Mouse (Mus musculus) liver, embryonic 14.5 days (tissue): ENCODE data around the gene Ugt1a8.

Source experiments
- CTCF ChIP-seq: IDR thresholded peaks from 2 replicates; pipeline ENCODE4 v1.5.1; 2016; ENCODE audit warnings: antibody characterized with exemption, low read depth, control low read depth
- EP300 ChIP-seq: IDR thresholded peaks from 2 replicates; pipeline ENCODE4 v1.6.1; 2016; ENCODE audit warnings: antibody characterized with exemption, low read depth

GRCm38 (mm10) chr1:88092341-88092740 lies 4.7 kb downstream of the Ugt1a8 start:
- no peak for TF ChIP-seq EP300
- no peak for TF ChIP-seq CTCF
